Mouse (Mus musculus): ENCODE data around the gene Plin4. TPM values are rescaled to one million over a fixed set of nuclear protein-coding genes. Genes with fewer than 3 reads are reported as not detected.

Gene Plin4
- polyA plus RNA-seq (2021) = 7.1 TPM

GRCm38 (mm10) chr17:56109219-56110051, at the start of gene Plin4:
Plin4 (minus strand) TSS chr17:56109803.
- TF ChIP-seq CTCF (IDR thresholded peaks at IDR 0.05) = no peak
- DNase-seq (ENCODE audit: low read depth, low spot score) (peak; percentile 42), ATAC-seq (peak; percentile 74)
- POLR2A ChIA-PET = interaction anchor here (1.5 kb wide), 1 partner anchor 10 kb away, joined by 8 read pairs; no protein-coding TSS in a partner anchor
- CTCF ChIA-PET = interaction anchor here (0.7 to 1.0 kb wide), 2 partner anchors 14 to 73 kb away, joined by 3 read pairs; partner anchors contain the start of gene Sh3gl1
- H3K27me3 ChIP-seq = no peaks in the 10 kb centered on the region
- in situ Hi-C loops (cut with MboI; ENCODE audit: low pct_unique_long_range_greater_than_20kb) = no loop called here

- in situ Hi-C loops (cut with MboI; ENCODE audit: low pct_unique_long_range_greater_than_20kb) = no loop called here
- CTCF ChIA-PET = interaction anchor here (1.0 kb wide), 1 partner anchor 53 kb away, joined by 3 read pairs; no protein-coding TSS in a partner anchor
- no peak for TF ChIP-seq CTCF (IDR thresholded peaks at IDR 0.05)
- peaks cover 58% of the 10 kb centered on the region for H3K27me3 ChIP-seq
- ATAC-seq (peak; percentile 68), DNase-seq (ENCODE audit: low read depth, low spot score) (peak; percentile 27)
- POLR2A ChIA-PET = no interaction called here
Observed at GRCm38 (mm10) chr17:56153643-56154042, 44.0 kb upstream of the Plin4 start.

- DNase-seq (ENCODE audit: low read depth, low spot score) = no peak
- POLR2A ChIA-PET = no interaction called here
- CTCF ChIA-PET = interaction anchor here (1.0 to 1.4 kb wide), 4 partner anchors 10 to 19 kb away, joined by 3 to 5 read pairs (median 4); no protein-coding TSS in a partner anchor
- no peak for ATAC-seq
- in situ Hi-C loops (cut with MboI; ENCODE audit: low pct_unique_long_range_greater_than_20kb) = no loop called here
- TF ChIP-seq CTCF (IDR thresholded peaks at IDR 0.05) = no peak
- peaks cover 67% of the 10 kb centered on the region for H3K27me3 ChIP-seq
Observed at GRCm38 (mm10) chr17:56149897-56150296, 40.3 kb upstream of the Plin4 start.

- ChIA-PET POLR2A (no interaction called here), CTCF (interaction anchor here (1.4 kb wide), 3 partner anchors 11 to 18 kb away, joined by 3 to 5 read pairs (median 4); no protein-coding TSS in a partner anchor)
- no peak for DNase-seq (ENCODE audit: low read depth, low spot score)
- no peak for TF ChIP-seq CTCF (IDR thresholded peaks at IDR 0.05)
- no peak for ATAC-seq
- peaks cover 75% of the 10 kb centered on the region for H3K27me3 ChIP-seq
- in situ Hi-C loops (cut with MboI; ENCODE audit: low pct_unique_long_range_greater_than_20kb) = no loop called here
Observed at GRCm38 (mm10) chr17:56148790-56149618, 39.4 kb upstream of the Plin4 start.

GRCm38 (mm10) chr17:56148280-56148679, 38.7 kb upstream of the Plin4 start:
- POLR2A ChIA-PET = no interaction called here
- TF ChIP-seq CTCF (IDR thresholded peaks at IDR 0.05) = no peak
- CTCF ChIA-PET = no interaction called here
- ATAC-seq = no peak
- H3K27me3 ChIP-seq = peaks cover 82% of the 10 kb centered on the region
- DNase-seq (ENCODE audit: low read depth, low spot score) = no peak
- in situ Hi-C loops (cut with MboI; ENCODE audit: low pct_unique_long_range_greater_than_20kb) = no loop called here

GRCm38 (mm10) chr17:56147420-56147819, 37.8 kb upstream of the Plin4 start:
- ATAC-seq (no peak), DNase-seq (ENCODE audit: low read depth, low spot score) (no peak)
- in situ Hi-C loops (cut with MboI; ENCODE audit: low pct_unique_long_range_greater_than_20kb) = no loop called here
- ChIA-PET CTCF (interaction anchor here (0.9 to 1.0 kb wide), 3 partner anchors 13 to 28 kb away, joined by 3 to 4 read pairs (median 3); no protein-coding TSS in a partner anchor), POLR2A (no interaction called here)
- no peak for TF ChIP-seq CTCF (IDR thresholded peaks at IDR 0.05)
- H3K27me3 ChIP-seq = peaks cover 78% of the 10 kb centered on the region

- TF ChIP-seq CTCF (IDR thresholded peaks at IDR 0.05) = no peak
- ATAC-seq (no peak), DNase-seq (ENCODE audit: low read depth, low spot score) (no peak)
- ChIA-PET CTCF (no interaction called here), POLR2A (no interaction called here)
- peaks cover 79% of the 10 kb centered on the region for H3K27me3 ChIP-seq
- in situ Hi-C loops (cut with MboI; ENCODE audit: low pct_unique_long_range_greater_than_20kb) = no loop called here
Observed at GRCm38 (mm10) chr17:56146131-56146530, 36.5 kb upstream of the Plin4 start.

- no peak for ATAC-seq
- POLR2A ChIA-PET = no interaction called here
Observed at GRCm38 (mm10) chr17:56144546-56144945, 34.9 kb upstream of the Plin4 start.

GRCm38 (mm10) chr17:56141702-56142605, 32.4 kb upstream of the Plin4 start:
- ATAC-seq = peak; percentile 18
- ChIA-PET CTCF (no interaction called here), POLR2A (no interaction called here)
- no peak for TF ChIP-seq CTCF (IDR thresholded peaks at IDR 0.05)
- H3K27me3 ChIP-seq = peaks cover 57% of the 10 kb centered on the region
- in situ Hi-C loops (cut with MboI; ENCODE audit: low pct_unique_long_range_greater_than_20kb) = no loop called here
- DNase-seq (ENCODE audit: low read depth, low spot score) = no peak

More at GRCm38 (mm10) chr17:56144546-56144945, 34.9 kb upstream of the Plin4 start:
- no peak for DNase-seq (ENCODE audit: low read depth, low spot score)
- CTCF ChIA-PET = no interaction called here
- TF ChIP-seq CTCF (IDR thresholded peaks at IDR 0.05) = no peak
- in situ Hi-C loops (cut with MboI; ENCODE audit: low pct_unique_long_range_greater_than_20kb) = no loop called here
- H3K27me3 ChIP-seq = peaks cover 71% of the 10 kb centered on the region
